Mouse (Mus musculus): Measurements from ENCODE around the gene Msh3.

DNA sequence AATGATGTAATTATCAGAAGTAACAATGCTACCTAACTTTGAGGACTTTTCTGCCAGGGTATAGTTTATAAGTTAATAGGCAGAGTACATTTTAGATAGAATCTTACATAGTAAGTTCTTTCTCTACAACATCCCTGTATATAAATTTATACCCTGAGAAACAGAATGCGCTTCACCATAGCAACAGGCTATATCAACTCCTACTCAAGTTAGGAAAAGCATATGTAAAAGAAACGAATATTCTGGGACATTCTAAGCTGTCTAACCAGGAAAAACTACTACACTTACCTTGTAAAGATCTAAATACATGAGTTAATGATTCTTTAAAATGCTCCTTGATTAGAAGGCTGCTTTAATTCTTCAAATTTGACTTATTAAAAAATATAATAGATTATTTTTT, 107.2 kb downstream of the Msh3 start:
- TF ChIP-seq CTCF (IDR thresholded peaks at IDR 0.05; ENCODE audit: low read depth) (no peak), EP300 (IDR thresholded peaks at IDR 0.05; ENCODE audit: low read depth) (no peak)
